Mouse (Mus musculus) gastrocnemius, adult 8-10 months (tissue): ENCODE results near the gene Hist1h2bj. TPM values are rescaled to one million over a fixed set of nuclear protein-coding genes. Genes with fewer than 3 reads are reported as not detected.

ENCODE experiments used
- DNase-seq, 2 experiments: peaks; one replicate each; pipeline ENCODE4 v3.0.0; 2022; ENCODE audit warnings: low spot score in 2 of 2
- total RNA-seq, 4 experiments: library from RNA; stranded (reverse); gene quantifications; 2 replicates each; pipeline ENCODE4 v1.2.4; 2022

Hist1h2bj gene
- total RNA-seq, 4 experiments from 2014 or later: 0.75 to 2.9 (median 1.3) TPM

GRCm38 (mm10) chr13:22014411-22014845 is 28.6 kb upstream of the Hist1h2bj start:
- no peak for DNase-seq

GRCm38 (mm10) chr13:22015479-22016450 is 27.2 kb upstream of the Hist1h2bj start:
- peak; percentile 60 to 62 for DNase-seq

- DNase-seq: no peak
Observed at GRCm38 (mm10) chr13:22019934-22020835, 22.8 kb upstream of the Hist1h2bj start.

- DNase-seq: peak; percentile 47 to 63
Observed at GRCm38 (mm10) chr13:22020901-22021339, 22.1 kb upstream of the Hist1h2bj start.

GRCm38 (mm10) chr13:22021581-22021980 is 21.4 kb upstream of the Hist1h2bj start:
- DNase-seq: no peak

- DNase-seq: peak; percentile 63 to 69
Observed at GRCm38 (mm10) chr13:22022241-22022640, 20.8 kb upstream of the Hist1h2bj start.

- DNase-seq: peak; percentile 67 to 70
Observed at GRCm38 (mm10) chr13:22026058-22027031, 16.7 kb upstream of the Hist1h2bj start.

GRCm38 (mm10) chr13:22028673-22029460 is 14.1 kb upstream of the Hist1h2bj start:
- peak; percentile 95 to 96 for DNase-seq

- DNase-seq: no peak
Observed at GRCm38 (mm10) chr13:22029928-22030327, 13.1 kb upstream of the Hist1h2bj start.

- no peak for DNase-seq
Observed at GRCm38 (mm10) chr13:22030493-22030892, 12.5 kb upstream of the Hist1h2bj start.

- no peak for DNase-seq
Observed at GRCm38 (mm10) chr13:22033741-22034442, 9.1 kb upstream of the Hist1h2bj start.

- DNase-seq: no peak
Observed at GRCm38 (mm10) chr13:22034443-22035266, 8.4 kb upstream of the Hist1h2bj start.

- peak; percentile 42 to 46 for DNase-seq
Observed at GRCm38 (mm10) chr13:22035267-22036148, 7.5 kb upstream of the Hist1h2bj start, which contains the start of the genes Hist1h2ah and Hist1h2bk. Hist1h2ah (minus strand) TSS chr13:22035568. Hist1h2bk (plus strand) TSS chr13:22035870.

GRCm38 (mm10) chr13:22036149-22036956 is 6.7 kb upstream of the Hist1h2bj start:
- DNase-seq: no peak

- no peak for DNase-seq
Observed at GRCm38 (mm10) chr13:22036986-22037385, 6.0 kb upstream of the Hist1h2bj start.

- no peak for DNase-seq
Observed at GRCm38 (mm10) chr13:22037415-22037814, 5.6 kb upstream of the Hist1h2bj start.
